Mouse (Mus musculus): ENCODE measurements at regions not wholly inside any gene's neighbourhood (a gene's known extent, or its start where the extent isn't known, plus 50 kb on each side); places are given as distances from the start of the nearest gene placed in this dataset.

GRCm38 (mm10) chr15:93790531-93790930 lies 194.8 kb upstream of the Prickle1 start:
- DNase-seq (ENCODE audit: low spot score), result no peak

- no peak for DNase-seq (ENCODE audit: low spot score)
Observed at GRCm38 (mm10) chr15:93789762-93790161, 194.1 kb upstream of the Prickle1 start.

- no peak for DNase-seq (ENCODE audit: low spot score)
Observed at GRCm38 (mm10) chr15:93787361-93787760, 191.7 kb upstream of the Prickle1 start.

- no peak for DNase-seq (ENCODE audit: low spot score)
Observed at GRCm38 (mm10) chr15:93785846-93786412, 190.2 kb upstream of the Prickle1 start.

GRCm38 (mm10) chr15:93783736-93784135 lies 188.0 kb upstream of the Prickle1 start:
- DNase-seq (ENCODE audit: low spot score), result no peak

DNA sequence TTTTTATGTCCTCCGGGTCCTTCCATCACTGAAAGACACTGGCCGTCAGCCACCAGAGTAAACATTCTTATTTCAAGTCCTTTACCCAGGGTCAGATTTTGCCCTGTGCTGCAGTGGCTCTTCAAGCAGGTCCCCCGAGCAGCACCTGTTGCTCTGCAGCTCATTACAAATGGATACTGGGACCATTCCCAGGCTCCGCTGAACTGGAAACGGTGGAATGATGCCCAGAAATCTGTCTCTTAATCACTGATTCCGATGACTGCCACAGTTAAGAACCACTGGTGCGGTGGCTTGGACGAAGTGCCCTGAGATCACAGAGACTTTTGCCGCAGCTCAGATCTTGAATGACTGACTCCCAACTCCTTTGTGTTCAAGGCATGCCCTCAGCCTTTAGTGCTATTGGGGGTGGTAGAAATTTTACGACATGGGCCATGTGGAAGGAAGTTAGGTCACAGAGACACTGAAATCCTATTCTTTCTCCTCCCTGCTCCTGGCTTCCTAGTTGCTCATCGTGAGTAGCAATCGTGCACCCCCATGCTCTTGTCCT lies 179.6 kb upstream of the Prickle1 start:
- DNase-seq (ENCODE audit: low spot score), result no peak

GRCm38 (mm10) chr15:93774340-93774739 lies 178.6 kb upstream of the Prickle1 start:
- DNase-seq (ENCODE audit: low spot score), result no peak

DNA sequence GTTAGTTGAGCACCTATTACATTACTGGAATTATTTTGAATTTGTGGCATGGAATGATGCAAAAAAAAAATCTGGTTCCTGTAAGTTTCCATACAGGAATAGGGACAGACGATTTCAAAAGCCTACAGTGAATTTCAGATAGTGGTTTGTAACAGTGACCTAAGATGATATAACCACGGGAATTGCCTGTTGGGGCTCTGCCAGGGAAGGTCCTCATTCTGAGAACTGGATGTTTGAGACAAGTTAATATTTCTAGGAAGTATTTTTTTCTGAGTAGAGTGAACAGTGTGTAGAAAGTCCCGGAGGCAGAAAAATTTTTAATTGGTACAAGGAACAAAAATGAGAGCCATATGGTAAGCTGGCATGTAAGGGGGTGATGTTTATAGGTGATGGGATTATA lies 171.3 kb upstream of the Prickle1 start:
- DNase-seq (ENCODE audit: low spot score), result no peak

DNA sequence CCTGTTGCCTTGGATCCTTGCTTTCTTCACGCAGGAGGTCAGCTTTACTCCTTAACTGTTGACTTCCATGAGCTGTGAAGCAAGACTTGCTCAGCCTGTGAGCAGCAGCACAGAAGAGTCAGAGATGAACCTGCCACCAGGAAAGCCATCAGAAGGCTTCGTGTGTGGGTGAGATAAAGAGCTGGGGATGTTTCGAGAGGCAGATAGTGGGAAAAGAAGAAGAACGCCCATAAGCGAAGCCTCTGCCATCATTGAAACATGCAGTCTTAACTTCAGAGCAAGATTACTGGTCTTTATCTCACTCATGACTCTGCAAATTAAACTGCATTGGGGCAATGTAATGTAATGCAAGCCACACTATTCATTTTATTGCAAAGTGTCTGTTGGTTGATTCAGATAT lies 167.4 kb upstream of the Prickle1 start:
- DNase-seq (ENCODE audit: low spot score), result no peak

- DNase-seq (ENCODE audit: low spot score), result peak; percentile 62
Observed at GRCm38 (mm10) chr15:93758204-93758836, 162.6 kb upstream of the Prickle1 start.

DNA sequence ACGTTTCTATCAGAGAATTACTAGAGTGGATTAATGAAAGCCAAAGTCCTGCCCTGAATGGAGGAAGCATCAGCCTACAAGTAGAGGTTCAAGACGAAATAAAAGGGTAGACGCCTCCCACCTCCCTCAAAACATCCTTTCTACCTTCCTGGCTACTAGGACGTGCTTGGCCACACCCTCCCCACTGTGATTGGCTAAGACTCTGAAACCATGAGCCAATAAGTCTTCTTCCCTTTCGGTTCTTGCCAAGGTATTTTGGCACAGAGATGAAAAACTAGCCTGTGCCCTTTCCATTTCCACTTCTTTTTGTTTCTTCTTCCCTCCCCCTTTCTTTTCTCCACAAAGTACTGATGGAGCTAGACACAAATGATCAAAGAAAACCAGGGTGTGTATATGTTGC lies 160.3 kb upstream of the Prickle1 start:
- no peak for DNase-seq (ENCODE audit: low spot score)

DNA sequence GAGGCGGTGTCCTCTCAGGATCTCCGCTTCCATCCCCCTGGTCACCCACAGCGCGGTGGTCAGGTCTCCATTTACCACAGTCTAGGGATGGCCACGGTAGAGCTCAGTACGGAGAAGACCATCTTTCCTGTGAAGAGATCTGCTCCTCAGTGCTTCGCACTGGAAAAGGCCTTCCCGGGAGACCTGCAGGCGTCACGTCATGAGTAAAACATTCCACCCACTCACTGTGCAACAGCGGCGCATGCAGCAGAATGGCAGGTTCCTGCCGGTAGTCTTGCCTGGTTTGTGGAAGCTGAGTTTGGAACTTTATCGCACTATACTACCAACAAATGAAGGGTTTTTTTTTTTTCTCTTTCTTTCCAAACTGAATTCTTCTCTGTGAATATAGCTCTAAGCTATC lies 156.1 kb upstream of the Prickle1 start:
- DNase-seq (ENCODE audit: low spot score), result no peak

GRCm38 (mm10) chr15:93750953-93751352 lies 155.3 kb upstream of the Prickle1 start:
- DNase-seq (ENCODE audit: low spot score), result peak; percentile 18

DNA sequence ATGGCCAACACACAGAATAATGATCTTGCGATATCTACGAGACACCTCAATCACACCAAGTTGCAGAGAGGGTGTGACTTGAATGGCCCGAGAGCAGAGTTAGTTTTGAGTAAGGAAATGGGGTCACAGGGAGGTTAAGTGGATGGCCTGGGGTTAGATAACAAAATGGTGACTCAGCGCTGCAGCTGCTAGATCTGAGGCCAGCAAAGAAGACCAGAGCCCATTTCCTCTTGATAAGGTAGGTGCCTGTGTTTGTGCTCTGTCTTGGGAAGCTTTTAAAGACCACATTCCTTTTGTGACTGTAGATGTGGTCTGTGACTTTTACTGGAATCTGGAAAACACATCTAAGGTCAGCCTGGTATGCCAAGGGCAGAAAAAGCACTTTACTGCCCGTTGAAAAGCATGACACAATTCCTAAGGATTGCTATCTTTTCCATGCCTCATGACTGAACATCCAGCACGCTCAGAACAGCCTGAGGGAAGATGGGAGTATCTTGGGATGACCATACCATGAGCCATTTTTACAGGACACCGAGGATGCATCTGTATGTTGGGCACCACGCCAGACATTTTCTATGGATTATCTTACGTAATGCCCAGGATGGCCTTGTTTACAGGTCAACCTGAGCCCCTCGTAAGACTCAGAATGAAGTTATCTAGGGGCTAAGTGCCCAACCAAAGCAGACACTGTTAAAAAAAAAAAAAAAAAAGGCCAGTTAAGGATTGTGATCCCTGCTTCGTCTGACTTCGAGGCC lies 148.7 kb upstream of the Prickle1 start:
- no peak for DNase-seq (ENCODE audit: low spot score)

- peak; percentile 56 for DNase-seq (ENCODE audit: low spot score)
Observed at GRCm38 (mm10) chr15:93733731-93734510, 138.2 kb upstream of the Prickle1 start.

GRCm38 (mm10) chr15:93732825-93733224 lies 137.1 kb upstream of the Prickle1 start:
- no peak for DNase-seq (ENCODE audit: low spot score)

DNA sequence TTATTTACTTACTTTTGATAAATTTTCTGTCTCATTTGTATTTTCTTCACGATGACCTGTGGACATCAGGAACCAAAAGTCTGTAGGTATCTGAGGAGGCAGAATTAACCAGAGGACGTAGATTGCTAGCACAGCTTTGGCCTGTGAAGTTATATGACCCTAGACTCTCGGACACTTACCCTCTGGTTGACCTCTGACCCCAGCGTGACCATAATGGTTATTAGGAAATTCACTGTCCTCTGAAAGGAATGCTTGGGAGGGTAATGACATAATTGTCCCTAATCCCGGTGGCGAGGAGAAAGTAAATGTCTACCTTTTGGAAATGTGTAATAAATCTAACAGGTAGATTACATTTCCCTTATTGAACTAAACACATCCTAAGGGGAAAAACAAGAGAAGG lies 135.5 kb upstream of the Prickle1 start:
- DNase-seq (ENCODE audit: low spot score), result no peak

GRCm38 (mm10) chr15:93715443-93715842 lies 119.8 kb upstream of the Prickle1 start:
- no peak for DNase-seq (ENCODE audit: low spot score)

DNA sequence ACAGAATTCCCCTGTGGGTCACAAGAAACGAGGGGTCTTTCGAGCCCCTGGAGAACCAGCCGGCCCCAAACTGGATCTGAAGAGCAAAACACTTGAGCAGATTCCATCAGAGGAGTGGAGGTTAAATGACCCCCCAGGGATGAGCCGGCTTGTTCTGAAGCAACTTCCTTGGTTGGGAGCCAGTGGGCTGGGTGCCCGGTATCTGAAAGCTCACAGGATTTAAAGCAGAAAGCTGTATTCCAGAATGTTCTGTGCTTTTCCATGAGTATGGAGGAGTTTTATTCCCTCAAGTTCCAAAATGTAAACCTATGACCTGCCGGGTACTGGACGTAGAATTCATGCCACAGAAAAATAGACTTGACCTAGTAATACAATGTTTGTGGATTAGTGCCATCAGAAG lies 117.7 kb upstream of the Prickle1 start:
- peak; percentile 90 for DNase-seq (ENCODE audit: low spot score)

GRCm38 (mm10) chr15:93712594-93712993 lies 116.9 kb upstream of the Prickle1 start:
- no peak for DNase-seq (ENCODE audit: low spot score)

DNA sequence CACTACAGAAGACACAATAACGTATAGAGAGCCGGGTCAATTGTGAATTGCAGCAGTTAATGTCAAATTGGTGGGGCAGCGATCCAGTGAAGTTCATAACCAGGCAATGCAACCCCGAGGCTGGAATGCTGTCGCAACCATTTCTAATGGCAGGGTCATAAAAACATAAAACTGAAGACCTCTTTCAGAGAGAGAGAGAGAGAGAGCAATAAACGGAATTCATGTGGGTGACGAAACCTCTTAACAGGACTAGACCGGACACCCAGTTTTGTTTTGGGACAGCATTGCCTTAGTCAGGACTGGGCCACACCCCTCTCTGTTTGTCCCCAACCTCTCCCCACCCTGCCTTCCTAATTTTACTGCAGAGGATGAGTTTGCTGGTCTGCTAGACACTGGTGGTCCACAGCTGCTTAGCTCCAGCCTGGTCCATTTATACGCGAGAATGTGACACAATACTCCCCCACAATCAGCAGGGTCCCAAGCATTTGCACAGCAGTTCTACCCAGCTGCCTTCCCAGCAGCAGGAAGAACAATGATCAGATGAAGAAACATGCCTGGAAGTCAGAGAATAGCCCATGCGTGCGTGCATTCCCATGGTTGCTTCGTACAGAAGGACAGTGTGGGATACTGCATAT lies 115.6 kb upstream of the Prickle1 start:
- no peak for DNase-seq (ENCODE audit: low spot score)

Data from gastrocnemius, adult 18-20 months (tissue).